Mouse (Mus musculus) kidney, postnatal 25 days (tissue): ENCODE results near the gene Drd4.

Experiments used
- DNase-seq, 2 experiments: peaks; one replicate each; pipeline ENCODE4 v3.0.0; 2021; ENCODE audit warnings: mixed read lengths in 2 of 2

The Drd4 gene

GRCm38 (mm10) chr7:141335682-141336081 is 43.9 kb downstream of the Drd4 start:
- no peak for DNase-seq

- DNase-seq: no peak
Observed at GRCm38 (mm10) chr7:141336296-141336695, 44.5 kb downstream of the Drd4 start.

GRCm38 (mm10) chr7:141337716-141338416 is 46.1 kb downstream of the Drd4 start:
- peak; percentile 36 to 82 for DNase-seq

- DNase-seq: peak; percentile 87 to 95
Observed at GRCm38 (mm10) chr7:141338576-141339131, 46.8 kb downstream of the Drd4 start, which contains the start of gene Eps8l2. TSS of gene Eps8l2 (plus strand) at chr7:141338880.

- DNase-seq: peak; percentile 31 to 72
Observed at GRCm38 (mm10) chr7:141339215-141339920, 47.6 kb downstream of the Drd4 start.

GRCm38 (mm10) chr7:141340023-141340422 is 48.2 kb downstream of the Drd4 start:
- peak; percentile 69 to 86 for DNase-seq

GRCm38 (mm10) chr7:141340476-141340875 is 48.7 kb downstream of the Drd4 start:
- DNase-seq: peak; percentile 80 to 93

- peak in 1 of 2 experiments; percentile 55 for DNase-seq
Observed at GRCm38 (mm10) chr7:141341689-141342226, 50.0 kb downstream of the Drd4 start.

- peak in 1 of 2 experiments; percentile 53 for DNase-seq
Observed at GRCm38 (mm10) chr7:141343230-141343629, 51.4 kb downstream of the Drd4 start.

GRCm38 (mm10) chr7:141343696-141344095 is 51.9 kb downstream of the Drd4 start:
- DNase-seq: peak; percentile 65 to 86

- DNase-seq: no peak
Observed at GRCm38 (mm10) chr7:141344787-141345186, 53.0 kb downstream of the Drd4 start.
